Mouse (Mus musculus) WW6 (cell line): ENCODE results near the gene Fndc3b.

ENCODE experiments used
- DNase-seq: peaks from one replicate; pipeline ENCODE4 v3.0.0-alpha.2; 2013; ENCODE audit warnings: low read depth, low spot score

Fndc3b gene

GRCm38 (mm10) chr3:27557100-27558004 lies 153.8 kb downstream of the Fndc3b start:
- no peak for DNase-seq

- no peak for DNase-seq
Measured at GRCm38 (mm10) chr3:27555401-27555940, 155.6 kb downstream of the Fndc3b start.

- DNase-seq = no peak
Measured at GRCm38 (mm10) chr3:27554325-27554724, 156.8 kb downstream of the Fndc3b start.

GRCm38 (mm10) chr3:27553781-27554180 lies 157.3 kb downstream of the Fndc3b start:
- no peak for DNase-seq

- no peak for DNase-seq
Measured at GRCm38 (mm10) chr3:27551005-27551404, 160.1 kb downstream of the Fndc3b start.

- no peak for DNase-seq
Measured at GRCm38 (mm10) chr3:27550409-27550808, 160.7 kb downstream of the Fndc3b start.

- DNase-seq = no peak
Measured at GRCm38 (mm10) chr3:27545651-27546050, 165.5 kb downstream of the Fndc3b start.

- DNase-seq = no peak
Measured at GRCm38 (mm10) chr3:27544061-27544460, 167.0 kb downstream of the Fndc3b start.

GRCm38 (mm10) chr3:27541841-27542240 lies 169.3 kb downstream of the Fndc3b start:
- DNase-seq = no peak

- DNase-seq = no peak
Measured at GRCm38 (mm10) chr3:27541181-27541580, 169.9 kb downstream of the Fndc3b start.

- no peak for DNase-seq
Measured at GRCm38 (mm10) chr3:27534208-27534607, 176.9 kb downstream of the Fndc3b start.

GRCm38 (mm10) chr3:27533721-27534120 lies 177.4 kb downstream of the Fndc3b start:
- no peak for DNase-seq

- DNase-seq = no peak
Measured at GRCm38 (mm10) chr3:27531993-27532392, 179.1 kb downstream of the Fndc3b start.

- DNase-seq = no peak
Measured at GRCm38 (mm10) chr3:27530370-27530769, 180.7 kb downstream of the Fndc3b start.

GRCm38 (mm10) chr3:27529221-27530051 lies 181.7 kb downstream of the Fndc3b start:
- DNase-seq = no peak

- DNase-seq = no peak
Measured at GRCm38 (mm10) chr3:27526991-27527390, 184.1 kb downstream of the Fndc3b start.

- DNase-seq = no peak
Measured at GRCm38 (mm10) chr3:27523176-27523936, 187.8 kb downstream of the Fndc3b start.

GRCm38 (mm10) chr3:27520391-27520790 lies 190.7 kb downstream of the Fndc3b start:
- DNase-seq = no peak

- no peak for DNase-seq
Measured at GRCm38 (mm10) chr3:27519481-27519880, 191.6 kb downstream of the Fndc3b start.

- DNase-seq = no peak
Measured at GRCm38 (mm10) chr3:27518935-27519334, 192.2 kb downstream of the Fndc3b start.

GRCm38 (mm10) chr3:27516536-27516935 lies 194.6 kb downstream of the Fndc3b start:
- no peak for DNase-seq
